Mouse (Mus musculus) ES-Bruce4 (cell line): ENCODE results near the gene Mon2. TPM values are rescaled to one million over a fixed set of nuclear protein-coding genes. Genes with fewer than 3 reads are reported as not detected.

Experiments
- H3K27ac ChIP-seq: 2 replicates; pipeline ENCODE4 v1.5.1; 2012; ENCODE audit warnings: low read length, inconsistent platforms; ENCODE audit not compliant: insufficient read depth
- H3K27me3 ChIP-seq: 2 replicates; pipeline ENCODE4 v1.6.1; 2012; ENCODE audit warnings: mild to moderate bottlenecking, low read length, inconsistent platforms; ENCODE audit not compliant: control insufficient read depth, poor library complexity, insufficient read depth, severe bottlenecking
- H3K36me3 ChIP-seq: 2 replicates; pipeline ENCODE4 v1.6.1; 2012; ENCODE audit warnings: inconsistent platforms, mild to moderate bottlenecking, low read length, moderate library complexity; ENCODE audit not compliant: control insufficient read depth, poor library complexity, insufficient read depth, severe bottlenecking
- H3K4me1 ChIP-seq: one replicate; pipeline ENCODE4 v1.8.1; 2011; ENCODE audit warnings: low read length; ENCODE audit not compliant: control insufficient read depth, insufficient read depth
- H3K4me3 ChIP-seq: 2 replicates; pipeline ENCODE4 v1.5.1; 2011; ENCODE audit warnings: low read depth, mild to moderate bottlenecking, low read length
- H3K9ac ChIP-seq: 2 replicates; pipeline ENCODE4 v1.6.1; 2012; ENCODE audit warnings: low read depth, mild to moderate bottlenecking, inconsistent platforms; ENCODE audit not compliant: poor library complexity, severe bottlenecking
- H3K9me3 ChIP-seq: replicated peaks from 2 replicates; pipeline ENCODE4 v1.6.1; 2012; ENCODE audit warnings: mild to moderate bottlenecking, low read length, inconsistent platforms; ENCODE audit not compliant: control insufficient read depth, poor library complexity, insufficient read depth, severe bottlenecking
- CTCF ChIP-seq: IDR thresholded peaks from one replicate; pipeline ENCODE4 v1.8.1; 2011; ENCODE audit warnings: low read depth, low read length
- EP300 ChIP-seq: IDR thresholded peaks from 2 replicates; pipeline ENCODE4 v1.6.1; 2011; ENCODE audit warnings: low read depth, low read length; ENCODE audit not compliant: insufficient read depth
- POLR2A ChIP-seq: IDR thresholded peaks from one replicate; pipeline ENCODE4 v1.8.1; 2011; ENCODE audit warnings: low read length; ENCODE audit not compliant: insufficient read depth
- polyA plus RNA-seq: library from polyadenylated mRNA; stranded (reverse); fragments of >200 nt; gene quantifications from 2 replicates; pipeline ENCODE4 v1.2.4, GENCODE M21; 2011; ENCODE audit warnings: low read depth; ENCODE audit not compliant: missing spikeins, insufficient read depth, insufficient read length

The Mon2 gene
- polyA plus RNA-seq, 1 experiment, result 48.4 TPM

- H3K27ac ChIP-seq, result no peak overlapping the region
- H3K27me3 ChIP-seq, result no peaks in the 10 kb centered on the region
- no peaks in the 10 kb centered on the region for H3K9me3 ChIP-seq
- no peak for TF ChIP-seq CTCF
- TF ChIP-seq EP300, result no peak
- no peak for TF ChIP-seq POLR2A
- peaks cover 9% of the 10 kb centered on the region for H3K36me3 ChIP-seq
- no peak overlapping the region for H3K4me3 ChIP-seq
- no peaks in the 10 kb centered on the region for H3K4me1 ChIP-seq
- no peak overlapping the region for H3K9ac ChIP-seq
Observed at GRCm38 (mm10) chr10:122999356-122999755, 76.9 kb downstream of the Mon2 start.

DNA sequence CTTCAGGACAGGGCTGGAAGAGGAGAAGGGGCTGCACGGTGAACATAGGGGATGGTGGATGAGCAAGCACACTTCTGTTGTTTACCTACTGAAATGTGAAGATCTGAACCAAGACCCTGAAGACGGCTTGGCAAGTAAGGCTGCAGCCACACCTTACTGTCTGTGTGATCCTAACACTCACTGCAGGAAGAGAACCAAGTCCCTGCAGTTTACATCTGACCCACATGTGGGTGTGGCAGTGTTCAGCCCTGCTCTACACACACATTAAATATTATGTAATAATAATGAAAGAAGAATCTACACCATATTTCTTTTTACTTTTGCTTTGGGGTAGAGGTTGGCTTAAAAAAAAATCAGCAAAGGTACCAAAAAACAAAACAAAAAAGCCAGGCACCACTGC, 78.5 kb downstream of the Mon2 start:
- peaks cover 9% of the 10 kb centered on the region for H3K36me3 ChIP-seq
- H3K4me1 ChIP-seq, result no peaks in the 10 kb centered on the region
- no peak for TF ChIP-seq EP300
- no peak for TF ChIP-seq CTCF
- no peak for TF ChIP-seq POLR2A
- H3K27ac ChIP-seq, result no peak overlapping the region
- H3K4me3 ChIP-seq, result no peak overlapping the region
- no peak overlapping the region for H3K9ac ChIP-seq
- H3K27me3 ChIP-seq, result no peaks in the 10 kb centered on the region
- H3K9me3 ChIP-seq, result no peaks in the 10 kb centered on the region

- no peak overlapping the region for H3K27ac ChIP-seq
Observed at GRCm38 (mm10) chr10:122994402-122995107, 81.8 kb downstream of the Mon2 start.

DNA sequence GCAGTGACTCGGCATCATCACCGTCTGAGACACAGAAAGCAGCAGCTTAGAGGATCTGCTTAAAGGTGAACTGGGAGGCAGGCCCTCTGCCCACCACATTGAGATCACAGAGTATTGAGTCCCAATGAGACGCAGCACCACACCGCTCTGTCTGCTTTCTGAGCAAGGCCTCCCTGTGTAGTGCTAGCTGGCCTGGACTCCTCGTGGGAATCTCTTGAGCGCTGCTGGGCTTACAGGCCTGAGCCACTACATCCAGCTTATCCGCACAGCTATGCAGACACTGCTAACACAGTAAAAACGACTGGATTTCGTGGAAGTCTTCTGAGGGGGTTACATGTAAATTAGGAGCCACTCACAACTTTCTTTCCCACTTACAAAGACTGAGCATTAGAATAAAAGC, 84.7 kb downstream of the Mon2 start:
- Histone ChIP-seq H3K36me3 (peaks cover 2% of the 10 kb centered on the region; the same call in 1 of the 2 replicates), H3K4me3 (no peak overlapping the region), H3K4me1 (no peaks in the 10 kb centered on the region), H3K9me3 (no peaks in the 10 kb centered on the region), H3K9ac (no peak overlapping the region), H3K27ac (no peak overlapping the region), H3K27me3 (no peaks in the 10 kb centered on the region)
- TF ChIP-seq POLR2A (no peak), CTCF (no peak), EP300 (no peak)

More at GRCm38 (mm10) chr10:122994402-122995107, 81.8 kb downstream of the Mon2 start:
- Histone ChIP-seq H3K4me1 (no peaks in the 10 kb centered on the region), H3K9me3 (no peaks in the 10 kb centered on the region), H3K36me3 (peaks cover 5% of the 10 kb centered on the region), H3K4me3 (no peak overlapping the region), H3K9ac (no peak overlapping the region), H3K27me3 (no peaks in the 10 kb centered on the region)
- TF ChIP-seq CTCF (no peak), EP300 (no peak), POLR2A (no peak)

GRCm38 (mm10) chr10:122991053-122991452, 85.3 kb downstream of the Mon2 start:
- Histone ChIP-seq H3K27ac (no peak overlapping the region), H3K4me3 (no peak overlapping the region), H3K27me3 (no peaks in the 10 kb centered on the region), H3K4me1 (no peaks in the 10 kb centered on the region), H3K36me3 (peaks cover 2% of the 10 kb centered on the region; the same call in 1 of the 2 replicates), H3K9me3 (no peaks in the 10 kb centered on the region), H3K9ac (no peak overlapping the region)
- TF ChIP-seq POLR2A, result no peak
- TF ChIP-seq CTCF, result no peak
- TF ChIP-seq EP300, result no peak

- no peak overlapping the region for H3K9ac ChIP-seq
- H3K9me3 ChIP-seq, result no peaks in the 10 kb centered on the region
- no peak overlapping the region for H3K27ac ChIP-seq
- no peaks in the 10 kb centered on the region for H3K27me3 ChIP-seq
- H3K4me1 ChIP-seq, result no peaks in the 10 kb centered on the region
- peaks cover 2% of the 10 kb centered on the region; the same call in 1 of the 2 replicates for H3K36me3 ChIP-seq
- H3K4me3 ChIP-seq, result no peak overlapping the region
- TF ChIP-seq POLR2A (no peak), CTCF (peak; percentile 19)
Observed at GRCm38 (mm10) chr10:122990606-122991005, 85.7 kb downstream of the Mon2 start.
